Mouse (Mus musculus): ENCODE results near the gene Myo1b.

DNA sequence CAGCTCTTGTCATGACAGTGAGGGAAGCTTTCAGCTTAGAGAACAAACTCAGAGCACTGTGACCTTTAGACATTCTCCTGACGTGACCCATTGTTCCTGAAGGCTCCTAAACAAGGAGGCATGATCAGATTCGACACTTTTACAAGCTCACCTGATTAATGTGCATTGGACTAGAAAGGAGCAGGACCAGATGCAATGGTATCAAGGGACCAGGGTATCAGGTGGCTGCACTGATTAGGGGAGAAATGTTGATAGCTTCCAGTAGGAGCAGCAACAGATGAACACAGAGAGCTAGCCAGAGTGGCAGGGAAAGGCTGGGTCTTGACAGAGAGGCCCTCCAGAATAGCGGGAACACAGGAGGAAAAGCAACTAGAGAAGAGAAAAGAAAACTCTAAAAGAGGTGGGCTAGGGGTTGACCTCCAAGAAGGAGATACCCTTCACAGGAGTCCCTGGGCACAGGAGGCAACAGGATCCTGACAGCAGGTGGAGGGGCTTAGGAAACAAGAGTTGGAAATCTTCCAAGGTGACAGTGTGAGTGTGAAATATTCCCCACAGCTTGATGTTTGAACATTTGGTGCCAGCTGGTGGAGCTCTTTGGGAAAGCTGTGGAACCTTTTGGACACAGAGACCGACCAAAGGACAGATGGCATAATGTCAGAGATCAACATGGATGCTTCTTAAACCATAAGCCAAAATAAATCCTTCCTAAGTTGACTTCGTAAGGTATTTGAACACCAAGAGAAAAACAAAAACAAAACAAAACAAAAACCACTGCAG lies 100.8 kb downstream of the Myo1b start:
- TF ChIP-seq CTCF (IDR thresholded peaks at IDR 0.05; ENCODE audit: extremely low read depth, insufficient read depth, insufficient read length, insufficient replicate concordance) (no peak), POLR2A (IDR thresholded peaks at IDR 0.05; ENCODE audit: low read depth, low read length) (no peak)

Measured in spleen, adult 2 months (tissue).